Mouse (Mus musculus): ENCODE results near the gene Sctr.

GRCm38 (mm10) chr1:120057674-120058430 is 51.2 kb downstream of the Sctr start:
- TF ChIP-seq GATA1 (IDR thresholded peaks at IDR 0.05; ENCODE audit: borderline replicate concordance, low read length) (no peak), FLI1 (IDR thresholded peaks at IDR 0.05; ENCODE audit: low read length) (no peak)

Data from megakaryocyte, embryonic 14.5 days (primary cell).